ENCODE assay signal across 24 mouse cellular contexts in the genomic region with DNA sequence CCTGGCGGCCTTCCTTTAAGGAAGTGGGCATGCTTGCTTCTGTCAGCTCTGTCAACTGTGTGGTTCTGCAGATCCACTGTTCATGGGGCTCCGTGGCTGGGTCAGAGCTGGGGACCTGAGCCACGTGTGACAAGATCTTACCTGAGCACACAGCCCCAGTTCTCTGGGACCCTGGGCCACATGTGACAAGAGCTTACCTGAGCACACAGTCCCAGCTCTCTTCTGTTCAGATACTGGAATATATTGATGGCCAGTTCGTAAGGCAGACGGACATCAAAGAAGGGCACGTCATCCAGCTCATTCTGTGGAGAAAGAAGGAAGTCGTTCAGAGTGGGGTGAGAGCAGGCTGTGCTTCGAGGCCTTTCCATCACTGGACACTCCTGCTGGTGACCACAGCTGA. TPM values are rescaled to one million over a fixed set of nuclear protein-coding genes. Genes with fewer than 3 reads are reported as not detected.
A peak's percentile ranks its signal among the peaks of the same experiment; 100 is the strongest.
DNase-seq lines count a peak whose midpoint lies in the region; ATAC-seq and TF ChIP-seq lines count a peak whose summit lies in the region.
"Had no signal": no experiment of that assay in that cellular context is flagged by ENCODE, and none has a peak within 500 bp of the region (broad histone marks: within the 10 kb centered on the region; RNA-seq: fewer than 3 reads in every experiment).

No protein-coding gene starts in this region.

- H3K4me1 ChIP-seq in heart, adult 2 months (ENCODE audit: control insufficient read depth, insufficient read depth, low read length) = peaks cover 46% of the 10 kb centered on the region
- H3K4me1 ChIP-seq in kidney, embryonic 15.5 days = peaks cover 44% of the 10 kb centered on the region
- H3K4me1 ChIP-seq in midbrain, embryonic 11.5 days (ENCODE audit: control insufficient read depth, insufficient read depth, low read length) = no peaks in the 10 kb centered on the region
- peaks cover 16% of the 10 kb centered on the region for H3K4me1 ChIP-seq in midbrain, embryonic 14.5 days (ENCODE audit: control insufficient read depth, insufficient read depth, low read length)

- no peak overlapping the region for H3K4me2 ChIP-seq in kidney, embryonic 15.5 days
- H3K4me2 ChIP-seq in midbrain, embryonic 11.5 days = no peak overlapping the region
- no peak overlapping the region for H3K4me2 ChIP-seq in midbrain, embryonic 14.5 days (ENCODE audit: low read length)
- H3K4me2 ChIP-seq: forebrain, embryonic 13.5 days; heart, embryonic 12.5 days; heart, embryonic 15.5 days; hindbrain, embryonic 13.5 days; intestine, embryonic 15.5 days had no signal

- intact Hi-C loops in heart, adult 2 months (cut with DNase I) = no loop called here
- intact Hi-C loops in heart, postnatal 10 days (cut with DNase I) = no loop called here

- H3K4me3 ChIP-seq in heart, adult 2 months = no peak overlapping the region
- no peak overlapping the region for H3K4me3 ChIP-seq in kidney, embryonic 15.5 days (replicated peaks)
- H3K4me3 ChIP-seq in midbrain, embryonic 11.5 days (ENCODE audit: low read depth, low read length) = no peak overlapping the region
- H3K4me3 ChIP-seq in midbrain, embryonic 14.5 days (replicated peaks; ENCODE audit: low read depth, low read length) = no peak overlapping the region
- H3K4me3 ChIP-seq: forebrain, embryonic 10.5 days; forebrain, embryonic 13.5 days; heart, embryonic 12.5 days; heart, embryonic 15.5 days; hindbrain, embryonic 10.5 days; hindbrain, embryonic 13.5 days; intestine, embryonic 15.5 days had no signal

- H3K9ac ChIP-seq in heart, adult 2 months (ENCODE audit: low read depth, low read length) = no peak overlapping the region
- no peak overlapping the region for H3K9ac ChIP-seq in kidney, embryonic 15.5 days
- H3K9ac ChIP-seq in midbrain, embryonic 11.5 days (ENCODE audit: low read length) = no peak overlapping the region
- H3K9ac ChIP-seq in midbrain, embryonic 14.5 days (replicated peaks; ENCODE audit: low read length) = no peak overlapping the region
- H3K9ac ChIP-seq: forebrain, embryonic 13.5 days; heart, embryonic 12.5 days; heart, embryonic 15.5 days; hindbrain, embryonic 13.5 days; intestine, embryonic 15.5 days had no signal

- TF ChIP-seq CTCF in heart, adult 2 months (IDR thresholded peaks at IDR 0.05) = no peak

- peaks cover 7% of the 10 kb centered on the region; the same call in 1 of the 2 replicates for H3K36me3 ChIP-seq in heart, adult 2 months (ENCODE audit: control insufficient read depth, insufficient read depth, low read length)
- peaks cover 54% of the 10 kb centered on the region for H3K36me3 ChIP-seq in kidney, embryonic 15.5 days
- H3K36me3 ChIP-seq in midbrain, embryonic 11.5 days (ENCODE audit: control insufficient read depth, insufficient read depth, low read length) = no peaks in the 10 kb centered on the region; the same call in 1 of the 2 replicates
- H3K36me3 ChIP-seq in midbrain, embryonic 14.5 days (ENCODE audit: control insufficient read depth, insufficient read depth, low read length) = peaks cover 45% of the 10 kb centered on the region

- DNase-seq in heart, adult 2 months = no peak
- DNase-seq in heart, postnatal 10 days = no peak
- DNase-seq in kidney, adult 11 months = no peak
- DNase-seq in midbrain, embryonic 11.5 days (ENCODE audit: low spot score, missing footprints) = peak; percentile 35
- DNase-seq in midbrain, embryonic 14.5 days = no peak
- no peak for DNase-seq in adrenal gland, postnatal 14 days
- DNase-seq: adrenal gland, adult 2 months; adrenal gland, postnatal 25 days; cerebellum, adult 18-20 months; cerebellum, adult 9-10 months; cerebellum, postnatal 14 days had no signal

- ATAC-seq in kidney, embryonic 15.5 days (replicated peaks; ENCODE audit: low FRiP score) = no peak
- ATAC-seq in midbrain, embryonic 11.5 days (ENCODE audit: low FRiP score) = no peak
- ATAC-seq in midbrain, embryonic 14.5 days (ENCODE audit: low FRiP score, low TSS enrichment) = no peak
- ATAC-seq: CD4-positive, CD25-positive, alpha-beta regulatory T cell, adult 4 months; forebrain, embryonic 13.5 days; forebrain, embryonic 16.5 days; hindbrain, embryonic 16.5 days; intestine, embryonic 15.5 days had no signal

- TF ChIP-seq POLR2A in heart, adult 2 months (IDR thresholded peaks at IDR 0.05; ENCODE audit: insufficient read depth, low read depth, low read length) = no peak

- no peaks in the 10 kb centered on the region for H3K9me3 ChIP-seq in kidney, embryonic 15.5 days (replicated peaks)
- H3K9me3 ChIP-seq in midbrain, embryonic 11.5 days (ENCODE audit: control insufficient read depth, low read length) = no peaks in the 10 kb centered on the region
- no peaks in the 10 kb centered on the region for H3K9me3 ChIP-seq in midbrain, embryonic 14.5 days (ENCODE audit: control insufficient read depth, low read length)
- H3K9me3 ChIP-seq: forebrain, embryonic 10.5 days; forebrain, embryonic 13.5 days; heart, embryonic 12.5 days; heart, embryonic 15.5 days; hindbrain, embryonic 10.5 days; hindbrain, embryonic 13.5 days; intestine, embryonic 15.5 days had no signal

- WGBS in heart, adult 2 months = 87% methylated on average over 8 of the region's 8 CpGs
- WGBS in kidney, embryonic 15.5 days = 79% methylated on average over 8 of the region's 8 CpGs
- 91% methylated on average over 8 of the region's 8 CpGs for WGBS in midbrain, embryonic 11.5 days
- WGBS in midbrain, embryonic 14.5 days = 95% methylated on average over 8 of the region's 8 CpGs

- peaks cover 3% of the 10 kb centered on the region; the same call in 1 of the 2 replicates for H3K79me2 ChIP-seq in heart, adult 2 months (replicated peaks; ENCODE audit: control insufficient read depth, insufficient read depth, low read length)

- no peaks in the 10 kb centered on the region for H3K27me3 ChIP-seq in heart, adult 2 months (ENCODE audit: control insufficient read depth, insufficient read depth, low read length)
- no peaks in the 10 kb centered on the region for H3K27me3 ChIP-seq in kidney, embryonic 15.5 days
- H3K27me3 ChIP-seq in midbrain, embryonic 11.5 days (ENCODE audit: control insufficient read depth, insufficient read depth, low read length) = no peaks in the 10 kb centered on the region
- H3K27me3 ChIP-seq in midbrain, embryonic 14.5 days (ENCODE audit: control insufficient read depth, insufficient read depth, low read length) = no peaks in the 10 kb centered on the region
- H3K27me3 ChIP-seq: forebrain, embryonic 13.5 days; heart, embryonic 12.5 days; heart, embryonic 15.5 days; hindbrain, embryonic 13.5 days; intestine, embryonic 15.5 days had no signal

- no peak for TF ChIP-seq EP300 in heart, adult 2 months (IDR thresholded peaks at IDR 0.05; ENCODE audit: insufficient read depth, low read depth, low read length)

- peak overlapping the region; percentile 80 for H3K27ac ChIP-seq in heart, adult 2 months
- 0 out of 2 replicates have a peak overlapping the region, but pooled peaks have one; percentile 66 for H3K27ac ChIP-seq in kidney, embryonic 15.5 days
- no peak overlapping the region for H3K27ac ChIP-seq in midbrain, embryonic 11.5 days (ENCODE audit: low read depth, low read length)
- no peak overlapping the region for H3K27ac ChIP-seq in midbrain, embryonic 14.5 days (replicated peaks; ENCODE audit: low read depth, low read length)
- H3K27ac ChIP-seq: forebrain, embryonic 10.5 days; forebrain, embryonic 13.5 days; heart, embryonic 15.5 days; hindbrain, embryonic 10.5 days; hindbrain, embryonic 13.5 days; intestine, embryonic 15.5 days had no signal

RNA-seq across cellular contexts. Expression of a gene that starts 12.8 kb away (rescaled TPM):
- total RNA-seq in heart, adult 2 months (2021) = 10 to 100 TPM; 36.8 to 39.2 TPM
- 35.1 and 46.8 TPM in 2 replicates for polyA plus RNA-seq in heart, adult 2 months (2012; rRNA removed)
- 10 to 100 TPM; 50.1 to 58.1 TPM for total RNA-seq in heart, postnatal 10 days (2021)
- 25.7 and 28.9 TPM in 2 replicates for polyA plus RNA-seq in kidney, embryonic 15.5 days (2015; fragmentation: Nextera tagmentation; extraction: Ambion mirVana)
- polyA plus RNA-seq in midbrain, embryonic 11.5 days (2014; fragmentation: Nextera tagmentation; extraction: Ambion mirVana) = 16.5 and 21.1 TPM in 2 replicates
- 21.4 and 21.6 TPM in 2 replicates for polyA plus RNA-seq in midbrain, embryonic 14.5 days (2014; fragmentation: Nextera tagmentation; extraction: Ambion mirVana)
- 49.7 and 56.2 TPM in 2 replicates for total RNA-seq in adrenal gland, postnatal 14 days (2021)

RNA-seq across cellular contexts. Expression of a gene that starts 22.0 kb away (rescaled TPM):
- total RNA-seq in heart, adult 2 months (2021) = under 1 TPM; 0.50 TPM
- 0.20 and 0.53 TPM in 2 replicates for polyA plus RNA-seq in heart, adult 2 months (2012; rRNA removed)
- total RNA-seq in heart, postnatal 10 days (2021) = under 1 TPM; 0.30 to 0.38 TPM
- 0.09 and 0.12 TPM in 2 replicates for polyA plus RNA-seq in kidney, embryonic 15.5 days (2015; fragmentation: Nextera tagmentation; extraction: Ambion mirVana)
- polyA plus RNA-seq in midbrain, embryonic 11.5 days (2014; fragmentation: Nextera tagmentation; extraction: Ambion mirVana) = 0.08 and 0.18 TPM in 2 replicates
- 1.4 and 2.9 TPM in 2 replicates for polyA plus RNA-seq in midbrain, embryonic 14.5 days (2014; fragmentation: Nextera tagmentation; extraction: Ambion mirVana)
- total RNA-seq in adrenal gland, postnatal 14 days (2021) = 0.22 and 0.71 TPM in 2 replicates
- total RNA-seq: adrenal gland, adult 2 months; MEL had no signal
- polyA plus RNA-seq: adrenal gland, adult 2 months; C2C12; CD4-positive, CD25-positive, alpha-beta regulatory T cell, adult 4 months had no signal

Comparison
In these comparisons a context has a peak if more than half of its experiments do, and no peak if none do; other contexts are left out.
1. H3K27ac ChIP-seq: peak in heart, adult 2 months (single experiment) and kidney, embryonic 15.5 days (single experiment); none in midbrain, embryonic 11.5 days (single experiment) and midbrain, embryonic 14.5 days (single experiment).